23 mouse cellular contexts compared by ENCODE assay signal in the genomic region with DNA sequence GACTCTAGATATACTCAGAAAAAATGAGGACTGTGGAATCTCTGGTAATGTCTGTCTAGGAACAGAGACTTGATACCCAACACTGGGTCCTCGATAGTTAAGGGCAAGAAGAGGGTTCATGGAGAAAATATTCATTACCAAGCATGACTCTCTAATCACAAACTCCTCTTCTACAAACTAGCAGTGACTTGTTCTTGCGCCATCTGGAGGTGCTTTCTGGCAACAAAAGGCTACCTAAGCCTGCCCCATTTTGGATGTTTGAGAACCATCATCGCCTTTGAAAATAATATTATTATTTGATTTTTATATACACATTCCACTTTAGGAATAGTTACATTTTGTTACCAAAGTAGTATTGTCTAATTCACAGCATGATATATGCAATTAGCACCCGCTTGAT.
DNase-seq lines count a peak whose midpoint lies in the region; ATAC-seq and TF ChIP-seq lines count a peak whose summit lies in the region.
"Had no signal": no experiment of that assay in that cellular context is flagged by ENCODE, and none has a peak within 500 bp of the region (broad histone marks: within the 10 kb centered on the region; RNA-seq: fewer than 3 reads in every experiment).

No protein-coding gene starts in this region.

- H3K27ac ChIP-seq in intestine, postnatal 0 days (ENCODE audit: low read depth, low read length), result no peak overlapping the region
- H3K27ac ChIP-seq in intestine, embryonic 16.5 days (ENCODE audit: low read length), result no peak overlapping the region
- H3K27ac ChIP-seq in lung, embryonic 14.5 days (ENCODE audit: low read depth), result no peak overlapping the region
- no peak overlapping the region for H3K27ac ChIP-seq in CH12.LX (ENCODE audit: insufficient read depth, low read depth)
- H3K27ac ChIP-seq: embryonic facial prominence, embryonic 10.5 days; heart, adult 2 months; hindbrain, embryonic 12.5 days had no signal

- WGBS in intestine, postnatal 0 days, result 79% methylated on average over 4 of the region's 4 CpGs
- WGBS in intestine, embryonic 16.5 days, result 86% methylated on average over 4 of the region's 4 CpGs
- WGBS in lung, embryonic 14.5 days, result 77% methylated on average over 4 of the region's 4 CpGs

- no peak for TF ChIP-seq POLR2A in CH12.LX (IDR thresholded peaks at IDR 0.05; ENCODE audit: low read depth, low read length)

- peak; percentile 22 for DNase-seq in lung, embryonic 14.5 days
- no peak for DNase-seq in lung, postnatal 10 days
- DNase-seq in CH12.LX (ENCODE audit: extremely low read depth) (peak; percentile 48), R1 (ENCODE audit: low read depth, low spot score) (peak; percentile 12)
- DNase-seq in testis, postnatal 10 days (ENCODE audit: low spot score), result no peak
- DNase-seq: adrenal gland, adult 2 months; cerebellum, adult 11 months; cerebellum, adult 9-11 months; gastrocnemius, postnatal 36 days; heart, adult 2 months; kidney, adult 8-10 months; kidney, postnatal 14 days; liver; lung, postnatal 36 days had no signal

- dilution Hi-C loops in CH12.LX (cut with MboI; ENCODE audit: extremely low pct_ligation_motif_present, extremely low pct_unique_long_range_greater_than_20kb, low sequenced_read_pairs), result no loop called here

- H3K9ac ChIP-seq in intestine, postnatal 0 days (ENCODE audit: low read depth, low read length), result no peak overlapping the region
- H3K9ac ChIP-seq in intestine, embryonic 16.5 days (ENCODE audit: low read depth, low read length), result no peak overlapping the region
- H3K9ac ChIP-seq in lung, embryonic 14.5 days, result no peak overlapping the region
- H3K9ac ChIP-seq in CH12.LX (ENCODE audit: insufficient read depth, low read depth), result no peak overlapping the region
- H3K9ac ChIP-seq: hindbrain, embryonic 12.5 days had no signal

- ATAC-seq in intestine, postnatal 0 days, result no peak
- no peak for ATAC-seq in intestine, embryonic 16.5 days
- ATAC-seq in lung, embryonic 14.5 days (ENCODE audit: insufficient read depth), result no peak
- ATAC-seq: inflammation-experienced regulatory T-cells, adult 6 months; midbrain, embryonic 16.5 days; Patski had no signal

- no peaks in the 10 kb centered on the region for H3K27me3 ChIP-seq in intestine, postnatal 0 days (replicated peaks; ENCODE audit: control insufficient read depth, insufficient read depth, low read length)
- no peaks in the 10 kb centered on the region for H3K27me3 ChIP-seq in intestine, embryonic 16.5 days (replicated peaks; ENCODE audit: control insufficient read depth, insufficient read depth, low read length)
- H3K27me3 ChIP-seq in lung, embryonic 14.5 days (ENCODE audit: insufficient read depth, low read length), result no peaks in the 10 kb centered on the region
- H3K27me3 ChIP-seq in CH12.LX (replicated peaks), result no peaks in the 10 kb centered on the region
- H3K27me3 ChIP-seq: hindbrain, embryonic 12.5 days; megakaryocyte, embryonic 14.5 days; Patski had no signal

- no peak overlapping the region for H3K4me3 ChIP-seq in intestine, postnatal 0 days (ENCODE audit: low read depth, low read length)
- no peak overlapping the region for H3K4me3 ChIP-seq in intestine, embryonic 16.5 days (ENCODE audit: low read length)
- no peak overlapping the region for H3K4me3 ChIP-seq in lung, embryonic 14.5 days (ENCODE audit: low read depth, low read length)
- no peak overlapping the region for H3K4me3 ChIP-seq in CH12.LX (replicated peaks in 1 of 3; ENCODE audit: low read depth in 2 of 3, low read length in 2 of 3, poor library complexity in 1 of 3)
- H3K4me3 ChIP-seq: embryonic facial prominence, embryonic 10.5 days; heart, adult 2 months; hindbrain, embryonic 12.5 days; megakaryocyte, embryonic 14.5 days had no signal

- no peak overlapping the region for H3K4me2 ChIP-seq in intestine, postnatal 0 days (replicated peaks; ENCODE audit: low read depth)
- no peak overlapping the region for H3K4me2 ChIP-seq in intestine, embryonic 16.5 days (ENCODE audit: low read depth, low read length)
- no peak overlapping the region for H3K4me2 ChIP-seq in lung, embryonic 14.5 days
- no peak overlapping the region for H3K4me2 ChIP-seq in CH12.LX (ENCODE audit: insufficient read depth, low read depth, poor library complexity, severe bottlenecking)
- H3K4me2 ChIP-seq: hindbrain, embryonic 12.5 days had no signal

- TF ChIP-seq CTCF in intestine, postnatal 0 days (IDR thresholded peaks at IDR 0.05; ENCODE audit: low read depth), result peak; percentile 21; the same call in 1 of the 2 replicates
- peak; percentile 26; the same call in 1 of the 2 replicates for TF ChIP-seq CTCF in lung, embryonic 14.5 days (IDR thresholded peaks at IDR 0.05; ENCODE audit: low read depth)
- TF ChIP-seq CTCF in CH12.LX (conservative IDR thresholded peaks at IDR 0.05 in 1 of 2, IDR thresholded peaks at IDR 0.05 in 1 of 2; ENCODE audit: low read depth in 2 of 2, low read length in 2 of 2), result peak; percentile 38 to 64; a peak in 3 of 4 replicates

- no peak for TF ChIP-seq EP300 in CH12.LX (IDR thresholded peaks at IDR 0.05; ENCODE audit: low read length)

- H3K4me1 ChIP-seq in intestine, postnatal 0 days (replicated peaks; ENCODE audit: control insufficient read depth, insufficient read depth, low read length), result no peaks in the 10 kb centered on the region
- no peaks in the 10 kb centered on the region for H3K4me1 ChIP-seq in intestine, embryonic 16.5 days (ENCODE audit: control insufficient read depth, insufficient read depth, low read length)
- H3K4me1 ChIP-seq in lung, embryonic 14.5 days (ENCODE audit: insufficient read depth), result no peaks in the 10 kb centered on the region
- H3K4me1 ChIP-seq in CH12.LX (ENCODE audit: control insufficient read depth in 1 of 2, insufficient read depth in 2 of 2), result no peaks in the 10 kb centered on the region
- H3K4me1 ChIP-seq: embryonic facial prominence, embryonic 10.5 days; hindbrain, embryonic 12.5 days; megakaryocyte, embryonic 14.5 days had no signal

- H3K9me3 ChIP-seq in intestine, postnatal 0 days (ENCODE audit: control insufficient read depth), result no peaks in the 10 kb centered on the region
- H3K9me3 ChIP-seq in intestine, embryonic 16.5 days (ENCODE audit: control insufficient read depth, low read length), result no peaks in the 10 kb centered on the region
- H3K9me3 ChIP-seq in lung, embryonic 14.5 days (ENCODE audit: low read depth, low read length), result no peaks in the 10 kb centered on the region
- no peaks in the 10 kb centered on the region for H3K9me3 ChIP-seq in CH12.LX (replicated peaks; ENCODE audit: low read length)
- H3K9me3 ChIP-seq: embryonic facial prominence, embryonic 10.5 days; hindbrain, embryonic 12.5 days; megakaryocyte, embryonic 14.5 days had no signal

- H3K79me2 ChIP-seq in CH12.LX (replicated peaks; ENCODE audit: control insufficient read depth, extremely low read depth, insufficient read depth, poor library complexity, severe bottlenecking), result no peaks in the 10 kb centered on the region

- in situ Hi-C loops in CH12.LX (cut with MboI; ENCODE audit: low pct_ligation_motif_present, low pct_unique_long_range_greater_than_20kb, low sequenced_read_pairs), result no loop called here

- TF ChIP-seq RAD21 in CH12.LX (IDR thresholded peaks at IDR 0.05; ENCODE audit: low read depth, low read length), result peak; percentile 40

- no peaks in the 10 kb centered on the region for H3K36me3 ChIP-seq in intestine, postnatal 0 days (ENCODE audit: control insufficient read depth, insufficient read depth)
- no peaks in the 10 kb centered on the region for H3K36me3 ChIP-seq in intestine, embryonic 16.5 days (ENCODE audit: control insufficient read depth, insufficient read depth, low read length)
- H3K36me3 ChIP-seq in lung, embryonic 14.5 days (ENCODE audit: insufficient read depth), result no peaks in the 10 kb centered on the region
- H3K36me3 ChIP-seq in CH12.LX (replicated peaks in 1 of 2; ENCODE audit: control insufficient read depth in 1 of 2, insufficient read depth in 1 of 2, low read length in 1 of 2), result no peaks in the 10 kb centered on the region
- H3K36me3 ChIP-seq: embryonic facial prominence, embryonic 10.5 days; G1E; hindbrain, embryonic 12.5 days had no signal

TF ChIP-seq in CH12.LX, 34 proteins besides CTCF, POLR2A, EP300 and RAD21:
- TF ChIP-seq POLR2AphosphoS2 (IDR thresholded peaks at IDR 0.05; ENCODE audit: low read depth, low read length) (no peak), SMC3 (IDR thresholded peaks at IDR 0.05; ENCODE audit: low read depth, low read length) (peak; percentile 61)

Comparison
In these comparisons a context has a peak if more than half of its experiments do, and no peak if none do; other contexts are left out.
1. DNase-seq: peak in lung, embryonic 14.5 days (single experiment), CH12.LX (single experiment) and R1 (single experiment); none in lung, postnatal 10 days (single experiment) and testis, postnatal 10 days (single experiment).
2. Peak in every context shown above with its lines, with median percentiles within 50 percentile points of each other: CTCF ChIP-seq.